In genomic region chr14:76701304-76701703, GRCm38 (mm10) we compare ENCODE assay signal across 13 mouse cellular contexts.
"Had no signal": no experiment of that assay in that cellular context is flagged by ENCODE, and none has a peak within 500 bp of the region (broad histone marks: within the 10 kb centered on the region; RNA-seq: fewer than 3 reads in every experiment).

No protein-coding gene starts in this region.

- H3K27me3 ChIP-seq: limb, embryonic 13.5 days; neural tube, embryonic 12.5 days had no signal

- H3K36me3 ChIP-seq: limb, embryonic 13.5 days; midbrain, embryonic 10.5 days; neural tube, embryonic 12.5 days had no signal

- ATAC-seq: lung, postnatal 0 days had no signal

- H3K4me3 ChIP-seq: limb, embryonic 13.5 days; midbrain, embryonic 10.5 days; myocyte; neural tube, embryonic 12.5 days had no signal

- H3K9ac ChIP-seq: limb, embryonic 13.5 days; liver, embryonic 14.5 days; neural tube, embryonic 12.5 days had no signal

- H3K4me2 ChIP-seq: limb, embryonic 13.5 days; neural tube, embryonic 12.5 days had no signal

- H3K27ac ChIP-seq: limb, embryonic 13.5 days; liver, embryonic 14.5 days; midbrain, embryonic 10.5 days; neural tube, embryonic 12.5 days; stomach, postnatal 0 days had no signal

- H3K9me3 ChIP-seq: limb, embryonic 13.5 days; midbrain, embryonic 10.5 days; neural tube, embryonic 12.5 days had no signal

- DNase-seq: kidney, postnatal 36 days; layer of hippocampus, adult 9-11 months; layer of hippocampus, postnatal 36 days; lung, adult 2 months; lung, postnatal 4 days; midbrain, embryonic 14.5 days had no signal
